Mouse (Mus musculus): ENCODE measurements around the gene Prkcz. TPM values are rescaled to one million over a fixed set of nuclear protein-coding genes. Genes with fewer than 3 reads are reported as not detected.

The Prkcz gene
- polyA plus RNA-seq, 1 experiment: 33.3 TPM

GRCm38 (mm10) chr4:155354546-155354945 is 6.6 kb downstream of the Prkcz start:
- H3K36me3 ChIP-seq (ENCODE audit: control insufficient read depth, insufficient read depth, low read length, poor library complexity, severe bottlenecking): 0 out of 2 replicates have a peak, but pooled peaks cover 4% of the 10 kb centered on the region
- H3K9me3 ChIP-seq (replicated peaks; ENCODE audit: control insufficient read depth, insufficient read depth, low read length, poor library complexity, severe bottlenecking): no peaks in the 10 kb centered on the region
- peaks cover 8% of the 10 kb centered on the region for H3K4me1 ChIP-seq (ENCODE audit: control insufficient read depth, insufficient read depth, low read length)
- H3K27ac ChIP-seq (ENCODE audit: insufficient read depth, low read length): no peak overlapping the region
- H3K4me3 ChIP-seq (ENCODE audit: low read depth, low read length): no peak overlapping the region
- TF ChIP-seq CTCF (IDR thresholded peaks at IDR 0.05; ENCODE audit: low read depth, low read length) (no peak), POLR2A (IDR thresholded peaks at IDR 0.05; ENCODE audit: insufficient read depth, low read length) (no peak), EP300 (IDR thresholded peaks at IDR 0.05; ENCODE audit: insufficient read depth, low read depth, low read length) (no peak)
- no peaks in the 10 kb centered on the region for H3K27me3 ChIP-seq (ENCODE audit: control insufficient read depth, insufficient read depth, low read length, poor library complexity, severe bottlenecking)
- no peak overlapping the region for H3K9ac ChIP-seq (ENCODE audit: low read depth, poor library complexity, severe bottlenecking)

- no peak overlapping the region for H3K4me3 ChIP-seq (ENCODE audit: low read depth, low read length)
Measured at GRCm38 (mm10) chr4:155354035-155354434, 7.1 kb downstream of the Prkcz start.

GRCm38 (mm10) chr4:155352581-155352980 is 8.6 kb downstream of the Prkcz start:
- H3K36me3 ChIP-seq (ENCODE audit: control insufficient read depth, insufficient read depth, low read length, poor library complexity, severe bottlenecking): 0 out of 2 replicates have a peak, but pooled peaks cover 4% of the 10 kb centered on the region
- no peak overlapping the region for H3K27ac ChIP-seq (ENCODE audit: insufficient read depth, low read length)
- no peak overlapping the region for H3K4me3 ChIP-seq (ENCODE audit: low read depth, low read length)
- no peaks in the 10 kb centered on the region for H3K27me3 ChIP-seq (ENCODE audit: control insufficient read depth, insufficient read depth, low read length, poor library complexity, severe bottlenecking)
- H3K9me3 ChIP-seq (replicated peaks; ENCODE audit: control insufficient read depth, insufficient read depth, low read length, poor library complexity, severe bottlenecking): no peaks in the 10 kb centered on the region
- H3K4me1 ChIP-seq (ENCODE audit: control insufficient read depth, insufficient read depth, low read length): peaks cover 2% of the 10 kb centered on the region
- TF ChIP-seq POLR2A (IDR thresholded peaks at IDR 0.05; ENCODE audit: insufficient read depth, low read length) (no peak), EP300 (IDR thresholded peaks at IDR 0.05; ENCODE audit: insufficient read depth, low read depth, low read length) (no peak), CTCF (IDR thresholded peaks at IDR 0.05; ENCODE audit: low read depth, low read length) (no peak)
- H3K9ac ChIP-seq (ENCODE audit: low read depth, poor library complexity, severe bottlenecking): no peak overlapping the region

More at GRCm38 (mm10) chr4:155354035-155354434, 7.1 kb downstream of the Prkcz start:
- H3K27me3 ChIP-seq (ENCODE audit: control insufficient read depth, insufficient read depth, low read length, poor library complexity, severe bottlenecking): no peaks in the 10 kb centered on the region
- no peaks in the 10 kb centered on the region for H3K9me3 ChIP-seq (replicated peaks; ENCODE audit: control insufficient read depth, insufficient read depth, low read length, poor library complexity, severe bottlenecking)
- 0 out of 2 replicates have a peak, but pooled peaks cover 4% of the 10 kb centered on the region for H3K36me3 ChIP-seq (ENCODE audit: control insufficient read depth, insufficient read depth, low read length, poor library complexity, severe bottlenecking)
- peaks cover 3% of the 10 kb centered on the region for H3K4me1 ChIP-seq (ENCODE audit: control insufficient read depth, insufficient read depth, low read length)
- H3K9ac ChIP-seq (ENCODE audit: low read depth, poor library complexity, severe bottlenecking): no peak overlapping the region
- no peak for TF ChIP-seq CTCF (IDR thresholded peaks at IDR 0.05; ENCODE audit: low read depth, low read length)
- no peak for TF ChIP-seq EP300 (IDR thresholded peaks at IDR 0.05; ENCODE audit: insufficient read depth, low read depth, low read length)
- TF ChIP-seq POLR2A (IDR thresholded peaks at IDR 0.05; ENCODE audit: insufficient read depth, low read length): no peak
- no peak overlapping the region for H3K27ac ChIP-seq (ENCODE audit: insufficient read depth, low read length)

GRCm38 (mm10) chr4:155346350-155346749 is 14.8 kb downstream of the Prkcz start:
- TF ChIP-seq POLR2A (IDR thresholded peaks at IDR 0.05; ENCODE audit: insufficient read depth, low read length): no peak
- no peak for TF ChIP-seq EP300 (IDR thresholded peaks at IDR 0.05; ENCODE audit: insufficient read depth, low read depth, low read length)
- TF ChIP-seq CTCF (IDR thresholded peaks at IDR 0.05; ENCODE audit: low read depth, low read length): no peak
- H3K27ac ChIP-seq (ENCODE audit: insufficient read depth, low read length): no peak overlapping the region

GRCm38 (mm10) chr4:155345608-155345953 is 15.6 kb downstream of the Prkcz start:
- Histone ChIP-seq H3K9ac (ENCODE audit: low read depth, poor library complexity, severe bottlenecking) (no peak overlapping the region), H3K27ac (ENCODE audit: insufficient read depth, low read length) (no peak overlapping the region), H3K4me3 (ENCODE audit: low read depth, low read length) (peak overlapping the region; percentile 17), H3K4me1 (ENCODE audit: control insufficient read depth, insufficient read depth, low read length) (peaks cover 2% of the 10 kb centered on the region), H3K27me3 (ENCODE audit: control insufficient read depth, insufficient read depth, low read length, poor library complexity, severe bottlenecking) (no peaks in the 10 kb centered on the region), H3K9me3 (replicated peaks; ENCODE audit: control insufficient read depth, insufficient read depth, low read length, poor library complexity, severe bottlenecking) (no peaks in the 10 kb centered on the region), H3K36me3 (ENCODE audit: control insufficient read depth, insufficient read depth, low read length, poor library complexity, severe bottlenecking) (no peaks in the 10 kb centered on the region)
- TF ChIP-seq CTCF (IDR thresholded peaks at IDR 0.05; ENCODE audit: low read depth, low read length) (no peak), POLR2A (IDR thresholded peaks at IDR 0.05; ENCODE audit: insufficient read depth, low read length) (no peak), EP300 (IDR thresholded peaks at IDR 0.05; ENCODE audit: insufficient read depth, low read depth, low read length) (no peak)

More at GRCm38 (mm10) chr4:155346350-155346749, 14.8 kb downstream of the Prkcz start:
- no peaks in the 10 kb centered on the region for H3K27me3 ChIP-seq (ENCODE audit: control insufficient read depth, insufficient read depth, low read length, poor library complexity, severe bottlenecking)
- H3K36me3 ChIP-seq (ENCODE audit: control insufficient read depth, insufficient read depth, low read length, poor library complexity, severe bottlenecking): no peaks in the 10 kb centered on the region
- no peaks in the 10 kb centered on the region for H3K9me3 ChIP-seq (replicated peaks; ENCODE audit: control insufficient read depth, insufficient read depth, low read length, poor library complexity, severe bottlenecking)
- H3K4me3 ChIP-seq (ENCODE audit: low read depth, low read length): no peak overlapping the region
- H3K4me1 ChIP-seq (ENCODE audit: control insufficient read depth, insufficient read depth, low read length): peaks cover 2% of the 10 kb centered on the region
- no peak overlapping the region for H3K9ac ChIP-seq (ENCODE audit: low read depth, poor library complexity, severe bottlenecking)

- H3K9ac ChIP-seq (ENCODE audit: low read depth, poor library complexity, severe bottlenecking): no peak overlapping the region
- no peaks in the 10 kb centered on the region for H3K36me3 ChIP-seq (ENCODE audit: control insufficient read depth, insufficient read depth, low read length, poor library complexity, severe bottlenecking)
- peaks cover 2% of the 10 kb centered on the region for H3K4me1 ChIP-seq (ENCODE audit: control insufficient read depth, insufficient read depth, low read length)
- no peaks in the 10 kb centered on the region for H3K27me3 ChIP-seq (ENCODE audit: control insufficient read depth, insufficient read depth, low read length, poor library complexity, severe bottlenecking)
- H3K27ac ChIP-seq (ENCODE audit: insufficient read depth, low read length): no peak overlapping the region
- peak overlapping the region; percentile 17 for H3K4me3 ChIP-seq (ENCODE audit: low read depth, low read length)
- no peak for TF ChIP-seq POLR2A (IDR thresholded peaks at IDR 0.05; ENCODE audit: insufficient read depth, low read length)
- no peaks in the 10 kb centered on the region for H3K9me3 ChIP-seq (replicated peaks; ENCODE audit: control insufficient read depth, insufficient read depth, low read length, poor library complexity, severe bottlenecking)
Measured at GRCm38 (mm10) chr4:155344716-155345607, 16.2 kb downstream of the Prkcz start.
